Mouse (Mus musculus): Measurements from ENCODE around the gene Igfals. TPM values are rescaled to one million over a fixed set of nuclear protein-coding genes. Genes with fewer than 3 reads are reported as not detected.

The Igfals gene
- total RNA-seq, 4 experiments from 2014 or later, result 2.0 to 5.8 (median 2.7) TPM

DNA sequence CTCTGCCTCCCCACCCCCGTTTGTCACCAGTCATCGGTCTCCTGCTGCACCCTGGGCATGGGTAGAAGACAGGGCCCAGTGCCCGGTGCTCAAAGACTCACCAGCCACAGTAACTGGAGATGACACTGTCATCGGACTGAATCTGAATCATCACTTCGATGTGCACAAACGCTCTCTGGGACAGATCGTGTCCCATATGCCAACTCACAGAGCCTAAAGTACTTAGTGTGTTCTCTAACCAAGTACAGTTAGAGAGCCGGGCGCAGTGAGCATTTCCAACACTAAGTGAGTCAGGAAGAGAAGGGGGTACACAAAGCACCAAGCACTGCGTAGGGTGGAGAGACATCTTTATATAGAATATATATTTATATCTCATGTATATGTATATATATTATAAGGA, 2.1 kb downstream of the Igfals start:
- DNase-seq, result no peak

DNA sequence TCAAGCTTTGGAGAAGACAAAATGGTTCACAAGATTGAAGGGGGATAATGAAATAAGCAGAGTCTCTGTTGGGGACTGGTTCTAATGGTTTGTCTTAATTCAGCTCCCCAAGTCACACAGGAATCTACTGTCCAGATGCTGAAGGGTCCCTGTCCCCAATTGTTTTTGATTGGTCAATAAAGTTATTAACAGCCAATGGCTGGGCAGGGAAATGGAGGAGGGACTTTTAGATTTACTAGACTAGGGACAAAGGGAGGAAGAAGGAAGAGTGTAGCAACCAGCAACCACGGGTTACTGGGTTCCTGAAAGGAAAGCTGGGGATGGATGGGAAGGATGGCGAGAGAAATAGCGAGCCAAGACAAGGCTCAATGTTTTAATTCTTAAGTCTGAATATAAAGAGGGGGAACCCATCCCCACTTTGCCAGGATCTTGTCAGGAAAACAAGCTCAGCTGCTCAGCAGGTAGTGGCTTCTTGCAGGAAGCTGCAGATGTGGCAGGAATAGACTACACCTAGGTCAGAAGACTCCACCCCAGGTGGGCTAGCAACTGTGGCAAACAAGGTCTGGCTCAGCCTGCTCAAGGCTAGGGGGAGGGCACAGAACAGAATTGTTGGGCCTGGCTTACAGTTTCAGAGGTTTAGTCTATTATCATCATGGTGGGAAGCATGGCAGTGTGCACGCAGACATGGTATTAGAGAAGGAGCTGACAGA, 8.1 kb downstream of the Igfals start:
- no peak for DNase-seq

DNA sequence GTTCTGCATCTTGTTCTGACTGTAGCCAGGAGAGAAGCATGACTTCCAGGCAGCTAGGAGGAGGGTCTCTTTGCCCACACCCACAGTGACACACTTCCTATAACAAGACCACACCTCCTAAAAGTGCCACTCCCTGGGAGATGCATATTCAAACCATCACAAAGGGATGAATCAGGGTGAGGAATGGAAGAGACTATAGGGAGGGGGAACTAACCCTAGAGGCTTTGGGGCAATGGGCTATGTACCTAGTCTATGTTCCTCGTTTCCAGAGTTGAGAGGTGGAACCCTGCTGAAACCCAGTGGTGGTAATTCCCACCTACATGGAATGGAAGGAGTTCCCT, 8.6 kb downstream of the Igfals start:
- DNase-seq, result no peak

DNA sequence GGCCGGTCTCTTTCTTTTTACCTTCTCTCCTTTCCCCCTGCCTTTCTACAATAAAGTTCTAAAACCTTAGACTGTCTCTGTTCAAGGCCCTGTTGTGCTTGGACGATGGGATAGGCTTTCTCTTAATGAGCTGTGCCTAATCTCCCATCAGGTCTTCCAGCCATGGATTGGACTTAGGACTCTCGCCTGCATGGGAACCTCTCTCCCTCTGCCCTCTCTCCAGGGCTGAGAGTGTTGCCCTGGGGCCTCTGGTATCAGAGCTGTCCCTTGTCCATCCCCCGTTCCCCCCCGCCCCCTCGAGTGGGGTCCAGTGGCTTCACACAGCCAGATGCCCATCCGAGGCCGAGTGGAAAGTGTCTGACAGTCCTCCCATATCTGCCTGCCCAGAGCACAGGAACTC, 9.2 kb downstream of the Igfals start:
- no peak for DNase-seq

DNA sequence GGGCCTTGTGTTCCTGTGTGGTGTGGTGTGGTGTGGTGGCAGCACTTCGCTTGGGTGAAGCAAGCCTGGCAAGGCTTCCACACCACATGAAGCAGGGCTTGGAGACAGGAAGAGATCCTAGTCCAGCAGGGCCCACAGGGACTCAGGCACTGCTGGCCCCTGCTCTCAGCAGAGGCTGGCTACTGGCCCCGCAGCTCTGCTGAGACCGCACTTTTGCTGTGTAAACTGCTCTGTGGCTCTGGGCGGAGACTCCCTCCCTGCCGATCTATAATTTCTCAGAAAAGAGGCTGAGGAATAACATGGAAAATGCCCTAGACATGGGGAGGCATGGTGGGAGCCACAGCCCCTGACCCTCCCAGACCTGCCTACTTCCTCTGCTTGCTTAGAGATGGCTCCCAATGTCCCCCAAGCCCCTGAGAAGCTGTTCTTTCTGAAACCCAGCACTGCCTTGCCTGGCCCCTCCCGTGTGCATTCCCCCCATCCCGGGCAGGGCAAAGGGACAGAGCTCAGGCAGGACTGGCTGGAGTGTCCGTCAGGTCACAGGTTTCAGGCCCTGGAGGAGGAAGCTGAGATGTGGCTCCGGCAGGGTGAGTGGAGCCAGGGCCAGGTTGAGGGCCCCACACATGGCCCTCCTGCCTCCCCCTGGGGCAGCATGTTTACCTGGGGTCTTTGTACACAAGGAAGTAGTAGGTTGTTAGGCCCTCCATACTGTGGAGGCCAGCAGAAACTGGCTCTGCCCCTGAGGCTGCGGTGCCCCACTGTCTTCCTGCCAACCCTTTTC, 11.7 kb downstream of the Igfals start:
- no peak for DNase-seq

DNA sequence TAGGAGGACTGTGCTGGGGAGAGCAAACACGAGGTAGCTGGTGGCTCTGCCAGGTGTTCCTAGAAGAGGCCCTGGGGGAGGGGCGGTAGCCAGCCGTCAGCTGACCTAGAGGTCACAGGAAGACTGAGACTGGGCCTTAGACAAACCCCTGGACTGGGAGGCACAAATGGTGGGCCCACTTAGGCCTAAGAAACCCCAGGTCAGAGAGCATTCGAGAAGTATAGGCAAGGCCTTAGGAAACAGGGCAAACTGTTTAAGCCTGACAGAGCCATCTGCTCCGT, 12.3 kb downstream of the Igfals start:
- DNase-seq, result peak; percentile 26

DNA sequence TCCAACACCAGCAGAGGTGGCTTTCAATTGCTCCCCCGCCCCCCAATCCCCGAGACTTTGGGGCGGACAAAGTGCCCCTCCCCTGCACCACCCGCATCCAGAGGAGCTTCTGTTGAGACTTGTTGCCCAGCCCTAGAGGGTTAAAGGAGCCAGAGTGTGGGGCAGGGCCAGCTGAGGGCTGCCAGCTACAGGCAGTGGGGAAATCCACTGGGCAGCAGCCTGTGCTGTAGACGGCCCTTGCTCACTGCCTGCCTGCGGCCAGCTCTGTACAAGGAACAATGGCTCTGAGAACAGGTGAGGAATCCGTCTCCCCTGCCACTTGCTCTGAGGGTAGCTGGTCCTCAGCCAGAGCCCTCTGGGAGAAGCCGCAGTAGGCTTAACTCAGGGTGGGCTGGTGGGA, 12.7 kb downstream of the Igfals start:
- DNase-seq, result no peak

DNA sequence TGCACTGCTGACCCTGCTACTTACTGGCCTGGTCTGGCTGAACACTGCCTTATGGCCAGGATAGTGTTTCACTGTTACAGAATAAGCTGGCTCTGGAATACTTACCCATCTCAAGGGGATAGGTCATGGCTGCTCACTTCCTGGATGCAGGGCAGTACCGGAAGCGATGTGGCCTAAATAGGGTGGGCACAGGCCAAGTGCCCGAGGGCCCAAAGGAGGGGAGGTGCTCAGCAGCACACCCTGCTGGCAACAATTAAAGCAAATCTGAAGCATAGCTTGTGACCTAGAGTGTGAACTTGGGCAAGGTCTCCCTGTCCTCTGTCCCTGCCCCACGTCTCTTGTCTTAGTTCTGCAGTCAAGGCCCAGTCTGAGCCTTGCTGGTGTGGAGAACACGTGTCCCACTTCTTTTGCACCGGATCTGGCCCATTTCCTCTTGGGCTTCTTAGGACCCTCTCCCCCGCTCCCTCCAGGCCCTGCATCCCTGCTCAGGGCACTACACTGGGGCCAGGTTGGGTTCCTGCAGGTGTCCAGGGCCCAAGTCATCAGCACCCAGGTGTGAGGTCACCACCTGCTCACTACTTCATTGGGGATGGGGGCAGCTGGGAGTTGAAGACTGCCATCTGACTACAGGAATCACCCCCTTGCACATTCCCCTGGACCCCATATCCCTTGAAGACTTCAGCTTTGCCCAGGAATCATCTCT, 16.1 kb downstream of the Igfals start:
- no peak for DNase-seq

DNA sequence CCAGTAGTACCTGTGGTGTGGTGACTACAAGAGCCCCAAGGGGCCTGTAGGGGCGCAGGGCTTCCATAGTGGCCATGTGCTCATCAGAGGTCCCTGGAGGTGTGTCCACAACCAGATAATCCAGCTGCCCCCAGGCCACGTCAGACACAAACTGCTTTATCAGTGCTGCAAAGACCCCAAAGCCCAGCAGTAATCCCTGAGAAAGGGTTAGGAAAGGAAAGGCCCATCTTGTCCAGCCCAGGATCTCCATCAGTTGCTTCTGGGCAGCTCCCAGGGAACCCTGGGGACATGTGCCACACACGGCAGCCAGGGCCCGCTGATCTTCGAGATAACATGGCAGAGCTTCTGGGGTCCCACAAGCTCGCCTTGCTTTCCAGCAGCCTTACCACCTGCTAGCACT, 18.6 kb downstream of the Igfals start:
- no peak for DNase-seq

DNA sequence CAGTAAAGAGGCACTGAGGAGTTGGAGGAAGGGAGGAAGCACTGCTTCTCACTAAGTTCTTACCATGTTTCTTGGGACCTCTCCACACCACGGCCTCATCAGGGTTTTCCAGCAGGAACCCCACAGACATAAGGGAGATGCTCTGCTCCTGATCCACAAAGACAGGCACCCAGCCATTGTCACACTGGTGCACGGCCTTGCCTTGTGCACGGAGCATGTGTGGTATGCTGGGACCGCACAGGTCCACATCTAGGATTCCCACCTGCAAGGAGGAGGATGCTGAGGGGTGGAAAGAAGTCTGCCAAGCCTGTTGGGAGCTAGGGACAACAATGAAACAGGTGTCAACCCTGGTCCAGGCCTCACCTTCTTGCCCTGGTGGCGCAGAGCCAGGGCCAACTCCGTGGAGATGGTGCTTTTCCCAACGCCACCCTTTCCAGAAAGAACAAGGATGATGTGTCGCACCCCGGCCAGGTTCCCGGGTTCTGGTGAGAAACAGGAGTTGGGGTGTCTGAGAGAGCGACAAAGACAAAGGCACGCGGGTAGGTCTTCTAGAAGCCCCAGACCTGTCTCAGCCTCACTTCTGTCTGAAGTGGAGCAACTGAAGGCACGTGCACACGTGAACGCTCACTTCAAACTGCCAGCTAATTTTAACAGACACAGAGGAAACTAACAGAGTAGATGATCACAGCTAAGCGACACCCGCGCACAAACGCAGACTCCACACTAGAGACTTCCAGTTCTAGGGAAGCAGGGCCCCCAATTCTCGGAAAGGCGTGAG, 19.7 kb downstream of the Igfals start:
- DNase-seq, result no peak

DNA sequence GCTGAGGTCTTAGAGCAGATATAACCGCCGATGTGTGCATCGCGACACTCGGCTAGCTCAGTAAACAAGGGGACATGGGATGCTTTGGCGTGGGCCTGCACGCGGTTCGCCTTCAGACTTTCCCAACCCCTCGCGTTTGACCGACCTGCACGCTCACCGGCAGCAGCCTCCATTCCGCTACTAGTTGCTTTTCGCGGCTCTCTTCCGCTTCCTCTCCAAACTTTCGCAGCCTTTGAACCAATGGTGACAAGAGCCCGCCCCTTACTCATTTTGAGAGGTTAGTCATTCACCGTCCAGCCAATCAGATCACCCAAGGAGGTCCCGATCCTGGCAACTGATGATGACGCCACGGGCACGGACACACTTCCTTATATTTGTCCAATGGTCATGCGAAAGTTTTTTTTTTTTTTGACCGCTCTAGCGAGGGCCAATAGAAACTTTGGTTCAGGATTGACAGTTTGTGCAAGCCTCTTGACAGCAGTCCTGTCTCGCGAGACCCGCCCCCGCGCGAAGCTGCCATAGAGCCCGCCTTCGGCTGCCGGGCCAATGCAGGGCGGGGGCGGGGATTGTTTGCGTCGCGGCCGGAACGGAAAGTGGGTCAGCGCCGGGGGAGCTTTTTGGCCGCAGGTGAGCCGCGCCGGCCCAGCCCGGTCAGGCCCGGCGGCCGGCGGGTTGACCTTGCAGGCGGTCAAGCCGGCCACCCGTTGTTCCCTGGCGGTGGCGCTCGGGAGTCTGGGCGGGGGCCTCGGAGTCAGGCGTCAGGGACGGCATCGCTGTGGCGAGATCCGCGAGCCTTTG, 20.5 kb downstream of the Igfals start, which contains the start of the genes Nubp2 and Spsb3:
Gene Nubp2, minus strand, starts transcription at position 216 of the 798 bp plus-strand sequence.
Gene Spsb3, plus strand, starts transcription at position 510 of the 798 bp plus-strand sequence.
- peak; percentile 99 for DNase-seq

DNA sequence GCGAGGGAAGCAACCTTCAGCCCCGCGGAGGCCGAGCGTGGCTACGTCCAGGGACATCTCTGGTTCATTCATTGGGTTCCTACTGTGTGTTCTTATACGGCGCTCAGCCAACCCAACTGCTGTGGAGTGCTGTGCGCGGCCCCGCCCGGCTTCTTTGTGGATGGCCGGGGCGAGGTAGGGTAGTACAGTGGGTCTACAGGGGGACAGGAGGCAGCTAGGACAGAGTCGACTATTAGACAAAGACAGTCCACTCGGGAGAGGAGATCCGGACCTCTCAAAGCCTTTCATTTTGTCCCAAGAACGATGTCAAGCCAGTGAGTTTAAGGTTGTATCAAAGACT, 21.1 kb downstream of the Igfals start:
- DNase-seq, result no peak

DNA sequence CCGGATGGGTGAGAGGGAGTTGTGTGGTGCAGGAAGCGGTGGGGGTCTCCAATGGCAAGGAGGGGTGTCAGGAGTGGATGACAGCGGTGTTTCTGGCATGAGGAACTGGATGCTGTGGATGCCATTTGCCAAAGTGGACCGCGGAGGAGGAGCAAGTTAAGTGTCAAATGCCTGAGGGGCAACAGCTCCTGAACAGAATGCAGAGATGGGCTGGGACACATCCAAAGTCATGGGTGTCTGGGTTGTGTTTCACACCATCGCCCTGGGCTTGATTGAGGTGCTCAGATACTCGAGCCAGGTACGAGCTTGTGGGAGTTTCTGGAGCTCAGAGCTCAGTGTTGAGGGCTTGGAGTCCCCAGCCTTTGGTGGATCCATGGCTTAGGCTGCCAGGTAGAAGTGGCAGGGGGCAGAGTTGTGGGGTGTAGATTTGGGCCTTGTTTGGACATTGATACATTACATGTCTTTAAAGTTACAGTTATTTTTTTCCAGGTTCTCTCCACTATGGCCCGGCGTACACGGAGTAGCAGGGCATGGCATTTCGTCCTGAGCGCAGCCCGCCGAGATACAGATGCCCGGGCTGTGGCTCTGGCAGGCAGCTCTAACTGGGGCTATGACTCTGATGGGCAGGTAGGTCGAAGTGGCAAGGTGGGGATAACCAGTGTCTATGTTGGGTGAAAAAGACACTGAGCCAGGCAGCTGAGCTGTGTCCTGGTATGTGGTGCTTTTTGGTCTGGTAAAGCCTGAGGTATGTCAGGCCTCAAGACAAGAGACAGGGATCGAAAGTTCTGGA, 21.7 kb downstream of the Igfals start:
- no peak for DNase-seq

DNA sequence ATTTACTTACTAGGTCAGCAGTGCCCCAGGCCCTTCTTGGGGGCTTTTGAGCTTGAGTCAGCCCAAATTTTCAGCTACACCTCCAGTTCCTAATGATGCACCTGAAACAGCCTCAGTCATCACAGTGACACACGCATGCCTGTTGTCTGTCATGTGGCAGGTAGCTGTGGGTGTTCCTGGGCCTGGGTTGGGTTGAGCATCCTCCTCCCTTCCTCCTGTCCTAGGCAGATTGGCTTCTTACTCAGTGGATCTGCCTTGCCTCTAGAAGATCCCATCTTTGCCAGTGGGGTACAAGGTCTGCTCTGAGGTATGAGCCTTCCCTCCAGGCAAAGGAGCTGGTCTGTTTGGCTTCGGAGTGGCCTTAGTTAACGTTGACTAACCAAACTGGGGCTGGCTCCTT, 23.1 kb downstream of the Igfals start:
- no peak for DNase-seq

DNA sequence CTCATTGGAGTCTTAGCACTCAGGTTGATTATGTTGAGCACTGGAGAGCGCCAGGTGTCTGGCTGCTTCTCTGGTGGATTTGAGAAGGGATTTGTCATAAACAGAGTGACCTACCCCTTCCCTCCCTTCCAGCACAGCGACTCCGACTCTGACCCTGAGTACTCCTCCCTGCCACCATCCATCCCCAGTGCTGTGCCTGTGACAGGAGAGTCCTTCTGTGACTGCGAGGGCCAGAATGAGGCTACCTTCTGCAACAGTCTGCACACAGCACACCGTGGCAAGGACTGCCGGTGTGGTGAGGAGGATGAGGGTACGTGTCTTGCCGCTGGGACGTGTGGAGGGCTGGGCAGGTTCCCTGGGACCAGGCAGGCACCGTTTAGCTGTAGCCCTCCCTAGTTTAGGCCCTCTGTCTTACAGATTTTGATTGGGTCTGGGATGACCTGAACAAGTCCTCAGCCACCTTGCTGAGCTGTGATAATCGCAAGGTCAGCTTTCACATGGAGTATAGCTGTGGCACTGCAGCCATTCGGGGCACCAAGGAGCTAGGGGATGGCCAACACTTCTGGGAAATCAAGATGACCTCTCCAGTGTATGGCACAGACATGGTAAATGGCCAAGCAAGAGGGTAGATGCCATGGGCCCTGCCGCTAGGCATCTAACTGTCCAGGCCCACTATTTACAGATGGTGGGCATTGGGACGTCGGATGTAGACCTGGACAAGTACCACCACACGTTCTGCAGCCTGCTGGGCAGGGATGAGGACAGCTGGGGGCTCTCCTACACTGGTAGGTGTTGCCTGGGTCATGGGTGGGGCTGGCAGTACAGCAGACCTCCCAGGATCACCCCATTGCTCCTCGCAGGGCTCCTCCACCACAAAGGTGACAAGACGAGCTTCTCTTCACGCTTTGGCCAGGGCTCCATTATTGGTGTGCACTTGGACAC, 24.6 kb downstream of the Igfals start:
- DNase-seq, result no peak

DNA sequence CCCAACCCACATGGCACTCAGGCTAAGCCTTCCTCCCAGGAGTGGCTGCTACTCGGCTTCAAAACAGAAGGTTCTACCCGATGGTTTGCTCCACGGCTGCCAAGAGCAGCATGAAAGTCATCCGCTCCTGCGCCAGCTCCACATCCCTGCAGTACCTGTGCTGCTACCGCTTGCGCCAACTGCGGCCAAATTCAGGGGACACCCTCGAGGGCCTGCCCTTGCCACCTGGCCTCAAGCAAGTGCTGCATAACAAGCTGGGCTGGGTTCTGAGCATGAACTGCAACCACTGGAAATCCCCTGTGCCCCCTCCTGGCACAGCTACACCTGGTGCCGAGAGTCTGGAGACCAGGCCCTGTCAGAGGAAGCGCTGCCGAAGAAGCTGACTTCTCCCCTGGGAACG, 25.5 kb downstream of the Igfals start:
- DNase-seq, result no peak

DNA sequence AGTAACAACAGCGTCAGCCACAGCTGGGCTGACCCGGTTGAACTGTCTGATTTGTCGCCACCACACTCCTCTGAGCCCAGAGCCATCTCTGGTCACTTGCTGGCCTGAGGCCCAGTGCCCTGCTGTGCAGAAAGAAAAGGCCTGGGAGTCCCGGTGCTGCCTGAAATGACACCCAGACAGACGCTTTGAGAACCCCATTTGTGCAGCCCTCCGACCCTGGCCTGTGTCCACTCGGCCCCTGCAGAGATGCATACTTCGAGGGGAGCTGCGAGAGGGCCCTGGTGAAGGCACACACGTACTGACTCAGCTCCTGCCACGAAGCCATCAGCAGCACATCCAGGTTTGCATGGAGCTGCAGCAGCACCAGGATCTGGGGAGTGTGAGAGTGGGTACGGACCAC, 27.0 kb downstream of the Igfals start:
- DNase-seq, result no peak

DNA sequence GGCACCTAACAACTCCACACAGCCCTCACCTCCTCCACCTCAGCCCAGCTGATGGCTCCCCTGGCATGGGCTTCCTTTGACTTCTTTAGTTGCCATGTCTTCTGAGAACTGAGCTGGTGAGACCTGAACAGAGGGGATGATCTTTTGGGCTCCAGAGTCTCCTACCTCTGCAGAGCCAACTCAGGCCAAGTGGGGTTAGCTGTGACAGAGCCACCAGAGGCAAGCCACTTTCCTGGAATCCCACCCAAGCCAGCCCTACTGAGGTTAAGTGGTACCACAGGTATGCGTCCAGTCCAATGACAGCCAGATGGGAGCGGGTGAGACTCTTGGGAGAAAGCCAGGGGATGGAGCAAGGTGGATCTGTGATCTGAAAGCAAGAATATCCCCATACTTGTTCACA, 27.5 kb downstream of the Igfals start:
- DNase-seq, result no peak

DNA sequence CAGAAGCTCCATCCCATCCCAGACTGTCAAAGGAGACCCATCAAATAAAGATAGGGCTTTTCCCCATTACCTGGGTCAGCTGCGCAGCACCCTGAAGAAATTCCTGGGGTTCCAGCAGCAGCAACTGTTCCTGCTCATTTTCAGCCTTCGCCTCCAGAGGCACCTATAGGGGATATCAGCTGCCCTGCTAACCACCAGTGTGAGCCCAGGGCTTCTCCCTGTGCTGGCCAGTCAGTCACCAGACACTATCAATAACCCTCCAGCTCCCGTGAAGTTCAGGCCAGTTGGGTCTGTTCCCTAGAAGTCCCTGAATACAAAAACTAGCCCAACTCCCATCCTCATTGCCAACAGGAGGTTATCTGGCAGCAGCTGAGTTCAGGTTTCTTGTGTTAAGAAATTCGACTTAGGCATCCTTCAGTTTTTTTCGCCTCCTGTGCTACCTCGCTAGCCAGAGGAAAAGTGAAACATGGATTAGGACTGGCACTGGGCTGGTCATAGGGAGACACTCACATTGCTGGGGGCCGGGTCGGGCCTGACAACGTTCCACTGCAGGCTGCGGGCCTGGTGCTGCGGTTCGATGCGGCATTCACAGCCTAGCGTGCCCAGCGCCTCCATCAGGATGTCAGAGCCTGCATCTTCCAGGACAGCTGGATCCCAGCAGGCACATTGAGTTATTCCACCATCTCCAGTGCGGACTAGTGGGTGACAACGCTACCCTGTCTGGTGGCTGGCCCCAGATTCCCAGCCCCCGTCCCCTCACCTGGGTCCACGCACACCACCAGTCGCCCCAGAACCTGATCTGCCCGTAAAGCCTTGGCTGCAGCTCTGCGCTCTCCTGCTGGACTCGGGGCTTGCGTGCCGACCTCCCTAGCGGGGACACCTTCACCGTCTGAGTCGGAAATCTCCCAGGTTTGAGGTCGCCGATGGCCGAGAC, 28.5 kb downstream of the Igfals start:
- no peak for DNase-seq
